Mouse (Mus musculus) kidney, postnatal 4 days (tissue): ENCODE data around the gene Pdcd11.
"Not testable (repeated sequence)": the region's sequence is repeated elsewhere in the genome, so short reads cannot be mapped to it uniquely, and the experiment has no call there.

Experiments used
- DNase-seq, 2 experiments: peaks; one replicate each; pipeline ENCODE4 v3.0.0; 2021; ENCODE audit warnings: mixed read lengths in 2 of 2

The Pdcd11 gene

DNA sequence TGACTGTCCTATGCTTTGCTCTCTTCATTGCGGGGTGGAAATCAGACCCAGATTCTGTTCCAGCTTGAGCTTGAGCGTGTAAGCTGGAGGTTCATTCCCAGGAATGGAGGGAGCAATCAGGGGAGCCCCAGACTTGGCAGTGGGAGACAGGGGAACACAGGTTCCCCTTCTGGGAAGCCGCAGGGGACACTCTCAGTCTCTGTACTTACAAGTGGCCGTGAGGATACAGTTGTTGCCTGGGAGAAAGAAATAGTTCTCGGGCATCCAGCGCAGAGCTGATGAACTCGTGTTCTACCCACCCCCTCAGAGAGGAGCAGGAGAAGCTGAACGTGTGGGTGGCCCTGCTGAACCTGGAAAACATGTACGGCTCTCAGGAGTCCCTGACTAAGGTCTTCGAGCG lies 38.3 kb downstream of the Pdcd11 start:
- DNase-seq, result no peak

DNA sequence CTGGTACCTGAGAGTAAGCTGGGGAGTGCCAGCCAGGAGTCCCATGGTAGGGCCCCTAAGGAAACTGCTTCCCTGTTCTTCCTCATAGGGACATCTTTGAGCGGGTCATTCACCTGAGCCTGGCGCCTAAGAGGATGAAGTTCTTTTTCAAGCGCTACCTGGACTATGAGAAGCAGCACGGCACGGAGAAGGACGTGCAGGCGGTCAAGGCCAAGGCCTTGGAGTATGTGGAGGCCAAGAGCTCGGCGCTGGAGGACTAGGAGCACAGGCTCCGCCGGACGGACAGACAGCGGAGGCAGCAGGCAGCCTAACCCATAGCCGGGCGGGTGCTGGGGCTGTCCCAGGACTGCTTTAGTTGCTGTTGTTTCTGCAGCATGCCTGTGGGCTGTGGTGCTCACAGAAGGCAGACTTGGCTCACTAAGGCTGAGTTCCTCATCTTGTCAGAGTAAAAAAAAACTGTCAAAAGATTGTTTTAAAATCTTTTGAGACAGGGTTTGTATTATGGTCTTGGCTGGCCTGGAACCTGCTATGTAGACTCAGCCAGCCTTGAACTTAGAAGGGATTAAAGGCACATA lies 40.1 kb downstream of the Pdcd11 start:
- DNase-seq, result no peak

DNA sequence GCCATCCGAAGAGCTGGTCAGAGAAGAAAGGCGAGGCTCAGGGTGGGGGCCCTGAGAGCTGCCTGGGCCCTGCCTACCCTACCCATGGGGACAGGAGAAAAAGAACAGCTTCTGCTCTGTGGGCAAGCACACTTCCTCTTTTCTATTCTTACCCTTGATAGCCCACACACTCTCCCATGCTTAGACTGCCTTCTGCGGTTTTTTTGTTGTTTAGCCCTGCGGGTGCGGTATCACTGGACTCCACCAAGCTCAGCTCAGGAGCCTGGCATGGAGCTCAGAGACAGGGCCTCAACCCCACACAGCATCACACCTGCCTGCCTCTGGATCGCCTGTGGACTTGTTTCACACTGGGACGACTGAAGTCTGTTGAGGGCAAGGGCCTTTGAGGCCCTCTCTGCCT lies 42.6 kb downstream of the Pdcd11 start:
- DNase-seq, result no peak

DNA sequence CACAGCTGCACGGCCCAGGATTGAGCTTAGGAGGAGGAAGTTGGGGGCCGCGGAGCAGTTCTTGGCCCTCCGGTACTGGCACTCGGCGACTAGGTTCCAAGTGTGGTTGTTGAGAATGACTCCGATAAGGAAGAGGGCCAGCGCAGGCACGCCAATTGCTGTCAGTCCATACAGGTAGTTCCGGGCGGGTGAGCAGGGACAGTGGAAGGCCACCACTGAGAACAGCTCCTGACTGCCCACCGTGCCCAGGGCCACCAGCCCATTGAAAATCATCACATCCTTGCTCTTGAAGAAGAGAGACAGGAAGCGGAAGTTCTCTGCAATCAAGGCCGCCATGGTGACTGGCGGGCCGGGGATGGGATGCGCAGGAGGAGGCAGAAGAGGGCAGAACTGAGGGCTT lies 45.0 kb downstream of the Pdcd11 start:
- DNase-seq, result no peak

DNA sequence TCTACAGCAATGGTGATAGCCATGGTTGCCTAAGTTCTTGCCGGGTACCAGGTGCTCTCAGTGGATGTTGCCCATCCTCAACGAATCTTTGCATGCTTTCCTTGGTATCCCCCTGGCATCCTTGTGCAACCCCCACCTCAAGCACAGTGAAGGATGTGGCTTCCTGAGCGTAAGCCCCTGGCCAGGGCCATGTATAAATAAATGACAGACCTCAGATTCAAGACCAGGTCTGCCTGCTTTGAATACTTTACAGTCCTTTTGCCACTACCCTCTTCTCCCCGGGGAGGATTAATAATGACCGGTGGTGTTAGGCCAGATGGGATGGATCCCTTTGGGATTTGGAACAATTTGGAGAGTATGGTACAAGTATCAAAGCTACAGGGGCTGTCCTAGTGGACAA lies 45.6 kb downstream of the Pdcd11 start:
- DNase-seq, result no peak

DNA sequence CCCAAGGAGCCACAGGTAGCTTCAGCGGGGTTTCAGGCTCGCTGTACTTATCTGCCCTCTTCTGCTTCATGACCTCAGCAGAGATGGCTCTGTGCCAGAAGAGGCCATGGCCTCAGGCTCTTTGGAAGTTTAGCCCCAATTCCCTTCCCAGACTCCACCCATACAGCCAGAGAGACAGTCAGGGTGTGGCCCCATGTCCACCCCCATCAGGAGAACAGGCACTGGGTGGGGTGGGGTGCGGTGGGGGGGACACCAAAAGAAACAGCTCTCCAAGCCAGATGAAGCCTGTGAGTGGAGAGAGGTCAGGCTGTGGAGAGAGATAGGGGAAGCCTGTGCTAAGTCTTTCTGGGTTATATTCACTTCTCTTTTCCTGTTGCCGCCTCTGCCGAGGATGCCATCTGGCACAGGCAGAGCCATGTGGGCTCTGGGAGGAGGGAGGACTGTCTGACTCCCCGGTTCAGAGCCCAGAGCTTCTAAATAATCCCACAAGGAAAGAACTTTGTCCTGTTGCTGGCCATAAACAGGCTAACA lies 46.5 kb downstream of the Pdcd11 start:
- DNase-seq, result peak; percentile 55 to 64

DNA sequence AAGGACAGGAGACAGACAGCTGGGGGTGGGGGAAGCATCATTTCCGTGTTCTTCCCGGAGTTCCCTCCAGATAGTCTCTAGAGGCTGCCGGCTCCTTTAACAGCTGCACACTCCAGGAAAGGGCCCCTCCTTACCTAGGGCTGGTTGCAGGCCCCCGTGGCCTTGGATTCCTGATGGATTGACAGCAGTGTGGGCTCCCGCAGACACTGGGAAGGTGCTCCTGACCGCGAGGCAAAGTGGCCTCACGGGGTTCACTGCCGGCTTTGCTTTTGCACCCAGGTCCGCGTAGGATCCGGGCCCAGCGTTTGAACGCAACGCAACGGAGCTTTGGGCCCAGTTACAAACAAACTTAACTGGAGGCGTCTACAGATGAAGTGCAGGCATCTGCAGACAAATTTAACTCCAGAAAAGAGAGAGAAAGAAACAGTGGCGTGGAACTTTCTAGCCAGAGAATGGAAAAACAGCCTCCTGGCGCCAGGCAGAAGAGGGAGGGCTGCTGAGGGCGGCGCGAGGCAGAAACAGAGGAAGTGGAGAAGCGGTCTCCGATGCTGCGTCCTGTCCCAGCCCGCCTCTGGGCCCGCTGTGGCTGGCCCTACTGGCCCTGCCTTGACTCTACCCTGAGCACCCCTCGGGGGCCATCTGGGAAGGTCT lies 47.3 kb downstream of the Pdcd11 start, which contains the start of gene Calhm2:
Gene Calhm2, minus strand, starts transcription at position 524 of the 651 bp plus-strand sequence.
- DNase-seq, result peak; percentile 72 to 78

DNA sequence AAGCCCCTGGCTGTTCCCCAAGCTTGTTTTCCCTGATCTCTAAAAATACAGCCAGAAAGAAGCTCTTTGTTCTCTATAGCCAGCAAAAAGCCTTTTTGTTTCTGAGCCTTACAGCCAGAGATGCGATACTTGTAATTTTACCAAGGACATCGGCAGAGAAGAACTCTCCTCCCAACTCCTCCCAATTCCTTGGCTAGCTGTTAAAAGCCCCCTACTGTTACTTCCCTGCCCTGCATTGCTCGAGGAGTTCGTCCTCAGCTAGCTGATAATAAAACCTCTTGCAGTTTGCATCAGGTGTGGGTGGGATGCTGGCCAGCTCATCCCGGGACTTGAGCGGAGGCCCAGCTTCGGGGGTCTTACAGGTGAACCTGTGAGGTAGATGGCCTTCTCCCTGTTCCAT lies 49.0 kb downstream of the Pdcd11 start:
- not testable (repeated sequence) for DNase-seq

DNA sequence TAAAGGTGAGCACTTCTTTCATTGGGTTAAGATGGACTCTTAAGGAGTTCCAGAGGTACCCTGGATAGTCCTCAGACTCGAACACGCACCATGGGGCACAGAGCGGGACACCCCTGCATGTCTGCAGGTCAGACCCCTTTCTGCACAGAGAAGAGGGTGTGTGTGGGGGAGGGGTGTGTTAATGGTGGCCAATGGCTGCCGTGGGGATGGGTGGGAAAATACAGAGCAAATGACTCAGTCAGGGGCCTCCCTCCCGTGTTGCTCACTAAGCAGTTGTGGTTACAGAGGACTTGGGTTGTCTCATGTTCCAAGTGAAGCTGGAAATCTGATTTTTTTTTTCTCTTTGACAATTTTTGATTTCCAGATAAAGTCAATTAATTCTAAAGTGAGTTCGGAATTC lies 51.9 kb downstream of the Pdcd11 start:
- no peak for DNase-seq

DNA sequence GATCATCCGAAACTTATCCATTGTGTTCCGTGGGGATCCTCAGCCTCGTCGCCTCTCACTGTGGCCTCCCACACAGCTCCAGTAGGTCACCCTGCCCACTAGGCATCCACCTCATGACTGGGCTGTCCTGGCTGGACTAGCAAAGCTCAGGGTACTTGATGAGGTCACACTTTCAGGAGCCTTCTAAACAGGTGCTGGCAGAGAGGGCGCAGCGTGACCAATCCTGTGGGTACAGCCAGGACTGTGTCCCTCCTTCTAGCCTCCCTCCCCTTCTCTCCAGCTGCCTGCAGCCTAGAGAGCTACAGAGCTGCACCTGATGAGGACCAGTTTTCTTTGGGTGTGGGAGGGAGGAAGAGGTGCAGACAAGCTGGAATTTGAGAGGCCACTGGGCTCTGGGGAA lies 53.6 kb downstream of the Pdcd11 start, which contains the start of gene Calhm1:
Gene Calhm1, minus strand, starts transcription at position 101 of the 400 bp plus-strand sequence.
- DNase-seq, result no peak

DNA sequence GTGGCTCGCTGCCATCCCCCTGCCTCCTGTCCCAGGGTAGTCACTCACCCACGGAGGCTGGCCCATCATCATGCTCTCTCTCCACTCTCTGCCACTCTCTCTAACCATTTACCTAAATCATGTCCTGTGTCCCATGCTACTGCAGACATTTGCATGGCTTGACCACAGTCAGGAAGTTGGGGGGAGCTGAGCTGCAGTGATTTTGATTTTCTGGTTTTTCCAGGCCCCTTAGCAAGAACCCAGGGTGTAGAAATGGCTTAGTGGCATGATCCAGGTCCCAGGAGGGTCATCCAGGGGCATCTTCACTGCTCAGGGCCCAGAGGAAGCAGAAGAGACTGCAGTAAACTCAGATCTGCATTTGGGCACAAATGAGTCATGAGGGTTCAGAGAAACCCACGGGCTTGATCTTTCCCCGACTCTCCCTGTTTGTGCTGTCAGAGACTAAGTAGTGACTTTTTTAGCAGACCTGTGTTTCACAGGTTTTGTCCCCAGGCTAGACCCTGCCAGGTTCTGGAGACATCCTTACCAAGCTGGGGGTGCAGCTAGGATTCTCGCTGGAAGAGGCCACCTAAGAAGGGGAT lies 57.8 kb downstream of the Pdcd11 start:
- no peak for DNase-seq

DNA sequence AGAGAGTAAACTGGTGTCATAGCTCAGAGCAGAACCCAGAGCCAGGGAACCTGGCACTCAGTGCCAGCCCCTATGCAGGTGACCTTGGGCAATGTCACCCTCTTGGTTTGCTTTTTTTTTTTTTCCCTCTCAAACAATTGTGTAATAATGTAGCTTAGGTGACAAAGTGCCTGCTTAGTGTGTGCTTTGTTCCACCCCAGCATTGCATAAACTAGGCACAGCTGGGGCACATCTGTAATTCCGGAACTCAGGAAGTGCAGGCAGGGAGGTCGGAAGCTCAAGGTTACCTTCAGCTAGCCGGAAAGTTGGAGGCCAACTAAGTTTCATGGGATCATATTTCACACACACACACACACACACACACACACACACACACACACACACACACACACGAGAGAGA lies 59.3 kb downstream of the Pdcd11 start:
- no peak for DNase-seq

DNA sequence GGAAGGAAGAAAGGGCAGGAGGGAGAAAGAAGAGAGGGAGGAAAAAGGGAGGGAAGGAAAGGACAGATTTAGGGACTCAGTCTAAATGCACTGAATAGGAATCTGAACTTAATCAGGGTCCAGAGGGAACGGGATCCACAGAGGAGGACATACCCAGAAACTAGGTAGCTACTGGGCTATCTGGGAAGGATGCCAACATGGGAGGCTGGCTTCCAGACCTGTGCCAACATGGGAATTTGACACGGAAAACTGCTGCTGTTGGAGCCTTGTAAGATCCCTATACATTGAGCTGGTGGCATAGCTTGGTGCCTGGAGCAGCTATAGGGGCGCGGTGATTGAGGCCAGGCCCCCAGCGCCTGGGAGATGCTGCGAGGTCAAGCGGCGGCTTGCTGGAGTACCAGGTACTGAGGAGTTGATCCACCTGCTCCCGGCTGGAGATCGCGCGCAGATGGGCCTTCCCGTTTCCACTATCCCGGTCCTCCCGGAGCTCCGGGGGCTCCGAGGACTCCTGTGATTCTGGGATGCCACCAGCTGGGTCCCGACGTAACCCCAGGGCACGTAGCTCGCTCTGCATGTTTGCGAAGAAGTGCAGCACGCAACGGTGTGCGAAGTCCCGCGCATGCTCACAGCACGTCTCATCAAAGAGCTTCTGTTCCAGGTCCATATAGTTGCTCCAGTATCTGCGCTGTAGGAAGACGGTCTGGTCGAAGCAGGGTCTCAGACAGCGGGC lies 60.9 kb downstream of the Pdcd11 start:
- no peak for DNase-seq

DNA sequence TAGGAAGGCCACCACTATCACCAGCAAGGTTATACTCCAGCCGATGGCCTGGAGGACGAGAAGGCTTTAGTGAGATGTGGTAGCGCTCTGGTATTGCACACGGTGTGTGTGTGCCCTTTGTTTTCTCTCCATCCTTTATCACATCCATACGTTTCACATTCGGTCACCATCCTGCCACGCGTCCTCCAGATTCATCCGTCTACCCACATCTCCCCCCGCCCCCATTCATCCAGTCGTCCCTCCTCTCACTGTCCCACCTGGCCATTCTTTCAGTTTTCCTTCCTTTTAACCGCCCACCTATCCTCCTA lies 61.4 kb downstream of the Pdcd11 start:
- no peak for DNase-seq

DNA sequence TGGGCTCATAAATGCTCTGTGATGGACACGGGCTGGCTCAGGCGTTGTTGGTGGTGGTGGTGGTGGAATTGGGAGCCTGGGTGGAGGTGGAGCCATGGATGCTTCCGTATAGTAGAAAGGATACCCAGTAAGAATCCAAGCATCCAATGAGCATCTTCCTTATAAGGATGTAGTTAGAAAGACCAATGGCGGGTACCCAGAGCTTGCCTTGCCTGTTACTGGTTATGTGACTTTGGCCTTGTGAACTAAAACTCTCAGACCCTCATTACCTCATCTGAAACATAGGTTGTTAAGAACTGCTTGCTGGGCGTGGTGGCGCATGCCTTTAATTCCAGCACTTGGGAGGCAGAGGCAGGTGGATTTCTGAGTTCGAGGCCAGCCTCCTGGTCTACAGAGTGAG lies 63.2 kb downstream of the Pdcd11 start:
- no peak for DNase-seq

DNA sequence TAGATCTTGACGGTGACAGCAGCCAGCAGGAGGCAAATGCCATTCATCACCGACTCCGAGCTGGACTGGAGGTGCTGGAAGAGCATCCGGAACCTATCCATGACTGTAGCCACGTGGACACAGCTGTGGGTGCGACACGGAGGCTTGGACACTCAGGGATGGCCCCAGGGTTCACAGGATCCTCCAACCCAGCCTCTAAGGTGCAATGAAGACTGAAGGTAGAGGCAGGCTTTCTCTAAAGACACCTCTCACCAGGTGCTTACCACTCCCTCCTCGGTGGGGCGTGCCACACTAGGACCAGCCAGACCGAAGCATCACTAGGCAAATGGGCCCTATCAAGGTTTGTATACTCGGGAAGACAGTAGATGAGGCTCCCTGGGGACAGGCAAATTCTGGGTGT lies 67.1 kb downstream of the Pdcd11 start, which contains the start of gene Calhm3:
Gene Calhm3, minus strand, starts transcription at position 101 of the 400 bp plus-strand sequence.
- no peak for DNase-seq

DNA sequence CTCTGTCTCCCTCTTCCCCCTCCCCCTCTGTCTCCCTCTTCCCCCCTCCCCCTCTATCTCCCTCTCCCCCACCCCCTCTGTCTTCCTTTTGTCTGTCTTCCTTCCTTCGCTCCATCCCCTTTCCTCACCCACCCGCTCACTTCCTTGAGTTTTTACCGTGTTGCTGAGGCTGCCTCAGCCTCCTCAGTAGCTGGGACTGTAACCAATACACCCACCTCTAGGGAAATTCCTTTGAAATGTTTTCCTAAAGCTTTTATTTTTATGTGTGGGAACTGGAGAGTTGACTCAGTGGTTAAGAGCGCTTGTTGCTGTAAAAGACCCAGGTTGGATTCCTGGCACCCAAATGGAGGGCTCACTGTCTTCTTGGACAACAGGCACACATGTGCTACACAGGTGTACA lies 71.1 kb downstream of the Pdcd11 start:
- no peak for DNase-seq

DNA sequence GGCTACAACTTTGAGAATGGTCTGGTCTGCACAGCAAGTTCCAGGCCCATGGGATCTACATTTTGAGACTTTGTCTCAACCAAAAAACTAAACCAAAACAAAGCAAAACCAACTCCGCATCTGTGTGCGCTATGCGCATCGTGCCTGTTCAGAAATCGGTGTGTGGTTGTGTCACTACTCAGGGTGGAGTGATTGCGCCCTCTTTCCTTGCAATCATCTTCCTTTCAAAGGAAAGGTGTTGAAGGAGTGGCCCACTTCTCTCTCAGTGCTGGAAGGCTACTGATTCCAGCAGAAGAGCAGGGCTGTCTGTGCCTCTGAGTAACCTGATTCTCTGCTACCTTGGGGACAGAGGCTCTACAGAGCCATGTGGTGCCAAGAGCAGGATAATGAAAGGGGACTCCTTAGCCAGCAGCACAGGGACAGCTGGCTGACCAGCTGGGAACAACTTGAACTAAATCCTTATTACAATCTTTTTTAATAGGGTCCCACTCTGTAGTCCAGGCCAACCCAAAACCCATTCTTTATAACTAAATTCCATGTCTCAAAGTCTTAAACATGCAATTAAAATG lies 72.7 kb downstream of the Pdcd11 start:
- DNase-seq, result no peak

DNA sequence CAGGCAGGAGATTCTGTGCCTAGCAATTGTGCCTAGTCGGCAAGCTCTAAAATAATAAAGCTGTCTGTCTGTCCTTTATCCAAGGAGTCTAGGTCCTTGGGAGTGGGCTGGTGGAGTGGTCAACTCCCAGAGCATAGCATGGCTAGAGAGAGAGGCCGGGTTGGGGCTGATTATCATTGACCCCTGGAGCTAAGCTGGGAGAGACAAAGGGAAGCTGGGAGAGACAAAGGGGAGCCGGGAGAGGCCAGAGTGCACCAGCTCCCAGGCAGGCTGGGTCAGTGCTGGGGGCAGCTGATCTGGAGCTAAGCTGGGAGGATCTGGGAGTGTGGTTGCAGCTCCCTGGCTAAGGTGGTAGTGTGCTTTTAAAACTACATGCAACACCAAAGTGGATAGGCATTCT lies 76.2 kb downstream of the Pdcd11 start:
- DNase-seq, result no peak

DNA sequence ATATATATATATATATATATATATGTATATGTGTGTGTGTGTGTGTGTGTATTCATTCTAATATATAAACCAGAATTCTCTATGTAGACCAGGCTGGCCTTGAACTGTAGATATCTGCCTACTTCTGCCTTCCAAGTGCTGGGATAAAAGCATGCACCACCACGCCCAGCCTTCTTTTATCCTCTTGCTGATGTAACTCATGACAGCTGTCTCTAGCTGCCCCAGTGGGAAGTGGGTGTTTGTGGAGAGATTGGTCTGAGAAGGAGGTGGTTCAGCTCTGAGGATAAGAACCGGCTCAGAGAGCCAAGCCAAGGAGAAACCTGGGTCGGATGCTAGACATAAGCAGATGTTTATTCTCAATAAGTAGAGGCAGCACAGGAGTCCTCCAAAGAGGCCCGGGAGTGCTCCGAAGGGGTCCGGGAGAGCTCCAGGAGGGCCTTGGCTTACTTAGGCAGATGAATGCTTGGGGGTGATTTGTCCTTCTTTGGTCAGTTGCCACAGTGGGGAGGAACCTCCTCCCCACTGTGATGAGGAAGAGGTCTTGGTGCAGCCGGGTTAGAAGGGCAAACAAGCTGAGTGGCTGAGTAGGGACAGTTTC lies 77.1 kb downstream of the Pdcd11 start:
- DNase-seq, result no peak

DNA sequence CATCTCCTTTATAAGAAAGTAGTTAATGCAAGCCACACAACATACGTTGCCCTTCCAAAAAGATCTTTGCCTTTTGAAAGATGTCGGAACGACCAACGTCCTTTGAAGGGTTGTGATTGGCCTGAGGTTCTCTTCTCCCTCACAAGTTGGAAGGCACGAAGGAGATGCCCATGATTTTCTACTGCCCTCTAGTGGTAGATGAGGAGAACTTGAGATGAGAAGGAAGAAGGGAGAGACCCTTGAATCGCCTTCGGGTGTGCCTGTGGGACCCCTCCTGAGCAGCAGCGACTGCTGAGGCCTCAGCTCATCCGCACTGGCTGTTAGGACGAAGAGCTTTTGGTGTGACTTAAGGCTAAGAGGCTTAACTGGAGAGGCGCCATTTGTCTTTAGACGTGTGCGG lies 77.7 kb downstream of the Pdcd11 start:
- DNase-seq, result peak; percentile 17 to 44

DNA sequence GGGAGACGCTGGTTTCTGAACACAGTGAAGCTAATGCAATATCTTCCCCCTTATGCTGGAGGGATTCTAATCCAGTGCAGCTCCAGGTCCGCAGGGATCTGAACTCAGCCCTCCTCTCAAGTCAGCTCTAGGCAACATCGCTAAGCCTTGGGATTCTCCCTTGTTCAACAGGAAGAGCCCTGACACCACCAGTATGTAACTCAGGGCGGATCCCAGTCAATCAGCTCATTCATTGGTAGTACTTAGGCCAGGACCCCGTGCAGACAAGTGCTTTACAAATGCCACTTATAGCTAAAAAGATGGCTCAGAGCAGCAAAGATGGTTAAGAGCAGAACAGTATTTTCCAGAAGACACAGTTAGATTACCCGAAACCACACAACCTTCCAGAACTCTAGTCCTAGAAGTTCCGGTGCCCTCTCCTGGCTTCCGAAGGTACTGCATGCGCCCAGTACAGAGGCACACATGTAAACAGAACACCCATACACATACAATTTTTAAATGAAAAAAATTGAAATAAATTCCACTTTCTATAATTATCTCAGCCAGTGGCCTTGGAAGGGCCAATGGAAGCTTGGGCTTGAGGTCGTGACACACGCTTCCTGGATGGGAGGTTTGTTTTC lies 78.3 kb downstream of the Pdcd11 start:
- DNase-seq, result peak; percentile 94 to 95
